Mouse (Mus musculus) CH12.LX (cell line): Measurements from ENCODE around the gene Chmp4b. TPM values are rescaled to one million over a fixed set of nuclear protein-coding genes. Genes with fewer than 3 reads are reported as not detected.

ENCODE experiments used
- DNase-seq: peaks from one replicate; pipeline ENCODE4 v3.0.0-alpha.2; 2013; ENCODE audit errors: extremely low read depth
- H3K27ac ChIP-seq: 2 replicates; pipeline ENCODE4 v1.5.1; 2012; ENCODE audit warnings: low read depth, mild to moderate bottlenecking, control low read depth, moderate library complexity; ENCODE audit not compliant: insufficient read depth
- H3K27me3 ChIP-seq: replicated peaks from 2 replicates; pipeline ENCODE3; 2012; ENCODE audit warnings: inconsistent platforms
- H3K36me3 ChIP-seq, 2 experiments: replicated peaks in 1 of 2; 2 replicates each; pipeline versions ENCODE3 to v1.6.1; 2012; ENCODE audit warnings: inconsistent platforms in 1 of 2, low read length in 1 of 2, mild to moderate bottlenecking in 1 of 2, mixed read lengths in 1 of 2, moderate library complexity in 1 of 2; ENCODE audit not compliant: control insufficient read depth in 1 of 2, insufficient read depth in 1 of 2
- H3K4me1 ChIP-seq, 2 experiments: 2 replicates each; pipeline ENCODE4 v1.6.1; 2012; ENCODE audit warnings: inconsistent platforms in 1 of 2, moderate library complexity in 1 of 2; ENCODE audit not compliant: insufficient read depth in 2 of 2, control insufficient read depth in 1 of 2
- H3K4me2 ChIP-seq: 2 replicates; pipeline ENCODE4 v1.6.1; 2012; ENCODE audit warnings: low read depth, mild to moderate bottlenecking, control low read depth; ENCODE audit not compliant: poor library complexity, insufficient read depth, severe bottlenecking
- H3K4me3 ChIP-seq, 3 experiments: fragments of 150-350 bp in 1 of 3; sonication (generic) in 1 of 3; replicated peaks in 1 of 3; 2 replicates each; pipeline versions ENCODE3 to v1.5.1; 2011 to 2012; ENCODE audit warnings: low read depth in 2 of 3, low read length in 2 of 3, mild to moderate bottlenecking in 2 of 3, moderate library complexity in 2 of 3, control low read depth in 1 of 3, improper control_type of control experiment in 1 of 3, inconsistent platforms in 1 of 3, mixed read lengths in 1 of 3; ENCODE audit not compliant: poor library complexity in 1 of 3
- H3K79me2 ChIP-seq: replicated peaks from 2 replicates; pipeline ENCODE4 v1.6.1; 2012; ENCODE audit warnings: mild to moderate bottlenecking, moderate library complexity; ENCODE audit not compliant: control insufficient read depth, poor library complexity, insufficient read depth, severe bottlenecking; ENCODE audit errors: extremely low read depth
- H3K9ac ChIP-seq: 2 replicates; pipeline ENCODE4 v1.6.1; 2012; ENCODE audit warnings: low read depth, mild to moderate bottlenecking, control low read depth, moderate library complexity; ENCODE audit not compliant: insufficient read depth
- H3K9me3 ChIP-seq: replicated peaks from 2 replicates; pipeline ENCODE3; 2012; ENCODE audit warnings: low read length, inconsistent platforms, mixed read lengths
- CHD1 ChIP-seq: IDR thresholded peaks from 2 replicates; pipeline ENCODE4 v1.6.1; 2012; ENCODE audit warnings: low read depth, low read length, improper control_type of control experiment, inconsistent platforms
- CHD2 ChIP-seq: IDR thresholded peaks from 2 replicates; pipeline ENCODE4 v1.6.1; 2011; ENCODE audit warnings: low read length, improper control_type of control experiment
- CTCF ChIP-seq, 2 experiments: IDR thresholded peaks in 1 of 2; conservative IDR thresholded peaks in 1 of 2; 2 replicates each; pipeline ENCODE4 v1.5.1; 2011 to 2012; ENCODE audit warnings: low read depth in 2 of 2, low read length in 2 of 2, improper control_type of control experiment in 1 of 2, inconsistent platforms in 1 of 2, mild to moderate bottlenecking in 1 of 2, moderate library complexity in 1 of 2
- E2F4 ChIP-seq: IDR thresholded peaks from 2 replicates; pipeline ENCODE4 v1.6.1; 2011; ENCODE audit warnings: low read depth, low read length, improper control_type of control experiment; ENCODE audit not compliant: insufficient replicate concordance
- EP300 ChIP-seq: IDR thresholded peaks from 2 replicates; pipeline ENCODE4 v1.6.1; 2011; ENCODE audit warnings: low read length, improper control_type of control experiment
- ETS1 ChIP-seq: conservative IDR thresholded peaks from 2 replicates; pipeline ENCODE4 v1.6.1; 2012; ENCODE audit warnings: low read depth, mild to moderate bottlenecking, inconsistent platforms, low read length, improper control_type of control experiment, moderate library complexity
- HCFC1 ChIP-seq: IDR thresholded peaks from 2 replicates; pipeline ENCODE4 v1.6.1; 2012; ENCODE audit warnings: low read depth, mild to moderate bottlenecking, inconsistent platforms, low read length, improper control_type of control experiment
- IRF4 ChIP-seq: IDR thresholded peaks from 2 replicates; pipeline ENCODE4 v1.6.1; 2014; ENCODE audit warnings: low read depth, mild to moderate bottlenecking, inconsistent platforms, low read length, improper control_type of control experiment
- KAT2A ChIP-seq: IDR thresholded peaks from 2 replicates; pipeline ENCODE4 v1.6.1; 2012; ENCODE audit warnings: low read length, improper control_type of control experiment, inconsistent platforms; ENCODE audit not compliant: insufficient replicate concordance
- MAX ChIP-seq: IDR thresholded peaks from 2 replicates; pipeline ENCODE4 v1.6.1; 2011; ENCODE audit warnings: low read length, improper control_type of control experiment
- MAZ ChIP-seq: IDR thresholded peaks from 2 replicates; pipeline ENCODE4 v1.6.1; 2012; ENCODE audit warnings: low read depth, mild to moderate bottlenecking, inconsistent platforms, low read length, improper control_type of control experiment, moderate library complexity
- MEF2A ChIP-seq: IDR thresholded peaks from 2 replicates; pipeline ENCODE4 v1.6.1; 2014; ENCODE audit warnings: low read depth, mild to moderate bottlenecking, inconsistent platforms, low read length, improper control_type of control experiment, borderline replicate concordance
- MXI1 ChIP-seq: IDR thresholded peaks from 2 replicates; pipeline ENCODE4 v1.6.1; 2011; ENCODE audit warnings: mild to moderate bottlenecking, low read depth, low read length, improper control_type of control experiment
- MYC ChIP-seq: IDR thresholded peaks from 2 replicates; pipeline ENCODE4 v1.6.1; 2011; ENCODE audit warnings: low read depth, mild to moderate bottlenecking, improper control_type of control experiment, low read length
- NRF1 ChIP-seq: IDR thresholded peaks from 2 replicates; pipeline ENCODE4 v1.6.1; 2014; ENCODE audit warnings: low read depth, mild to moderate bottlenecking, inconsistent platforms, low read length, improper control_type of control experiment, moderate library complexity
- POLR2A ChIP-seq: IDR thresholded peaks from 2 replicates; pipeline ENCODE4 v1.6.1; 2011; ENCODE audit warnings: low read depth, mild to moderate bottlenecking, improper control_type of control experiment, low read length
- POLR2AphosphoS2 ChIP-seq: IDR thresholded peaks from 2 replicates; pipeline ENCODE4 v1.6.1; 2011; ENCODE audit warnings: low read depth, low read length, improper control_type of control experiment
- RAD21 ChIP-seq: IDR thresholded peaks from 2 replicates; pipeline ENCODE4 v1.6.1; 2011; ENCODE audit warnings: low read depth, mild to moderate bottlenecking, low read length, improper control_type of control experiment, moderate library complexity
- SIN3A ChIP-seq: IDR thresholded peaks from 2 replicates; pipeline ENCODE4 v1.6.1; 2012; ENCODE audit warnings: low read length, improper control_type of control experiment, inconsistent platforms
- SMC3 ChIP-seq: IDR thresholded peaks from 2 replicates; pipeline ENCODE4 v1.6.1; 2011; ENCODE audit warnings: low read depth, low read length, improper control_type of control experiment
- TBP ChIP-seq: conservative IDR thresholded peaks from 2 replicates; pipeline ENCODE4 v1.6.1; 2011; ENCODE audit warnings: low read depth, low read length, improper control_type of control experiment
- TCF12 ChIP-seq: IDR thresholded peaks from 2 replicates; pipeline ENCODE4 v1.6.1; 2014; ENCODE audit warnings: low read depth, mild to moderate bottlenecking, inconsistent platforms, low read length, improper control_type of control experiment
- USF1 ChIP-seq: IDR thresholded peaks from 2 replicates; pipeline ENCODE4 v1.6.1; 2014; ENCODE audit warnings: low read depth, mild to moderate bottlenecking, inconsistent platforms, low read length, improper control_type of control experiment
- USF2 ChIP-seq: conservative IDR thresholded peaks from 2 replicates; pipeline ENCODE4 v1.6.1; 2011; ENCODE audit warnings: low read depth, low read length, improper control_type of control experiment
- ZKSCAN1 ChIP-seq: IDR thresholded peaks from 2 replicates; pipeline ENCODE4 v1.6.1; 2012; ENCODE audit warnings: low read depth, inconsistent platforms, low read length, improper control_type of control experiment, borderline replicate concordance
- dilution Hi-C: fragments of 300-500 bp; cut with MboI; formaldehyde crosslinking; loops from 2 replicates; pipeline ENCODE4 v1.14.3; 2020; ENCODE audit warnings: low sequenced_read_pairs; ENCODE audit not compliant: extremely low pct_unique_long_range_greater_than_20kb, extremely low pct_ligation_motif_present
- in situ Hi-C: fragments of 300-500 bp; cut with MboI; formaldehyde crosslinking; loops from 3 replicates; pipeline ENCODE4 v1.14.3; 2019; ENCODE audit warnings: low sequenced_read_pairs, low pct_ligation_motif_present, low pct_unique_long_range_greater_than_20kb, mixed read lengths
- polyA plus RNA-seq: library from polyadenylated mRNA; unstranded; fragments of >175 nt; gene quantifications from 2 replicates; pipeline ENCODE4 v1.2.1, GENCODE M21; 2012; ENCODE audit warnings: low read depth; ENCODE audit not compliant: insufficient read length
- total RNA-seq, 2 experiments: library from RNA; depleted of rRNA; stranded (reverse); fragments of 300-350 nt in 1 of 2; fragments of >200 nt in 1 of 2; gene quantifications; 2 replicates each; pipeline ENCODE4 v1.2.3; 2012 to 2014

Gene Chmp4b
- total and polyA plus RNA-seq, 3 experiments: 105 to 152 (median 113) TPM

GRCm38 (mm10) chr2:154603638-154604153 lies 47.8 kb upstream of the Chmp4b start, which contains the start of gene Pxmp4:
TSS of gene Pxmp4 (minus strand) at chr2:154603708.
- no peak within 1 kb of the TSS for H3K27ac ChIP-seq
- peak within 1 kb of the TSS; percentile 76 to 89 (median 79) for H3K4me3 ChIP-seq
- H3K4me1 ChIP-seq: peaks cover 12 to 16% of the 10 kb centered on the region in 2 experiments
- in situ Hi-C loops: no loop called here
- DNase-seq: peak; percentile 99
- TF ChIP-seq SIN3A (peak; percentile 84), ZKSCAN1 (no peak), MXI1 (peak; percentile 18; the same call in 1 of the 2 replicates), CHD1 (no peak), HCFC1 (peak; percentile 15; the same call in 1 of the 2 replicates), TBP (peak; percentile 78), POLR2A (peak; percentile 70), TCF12 (peak; percentile 51; the same call in 1 of the 2 replicates), E2F4 (no peak), SMC3 (no peak), MYC (peak; percentile 40; the same call in 1 of the 2 replicates), CHD2 (peak; percentile 93), NRF1 (0 out of 2 replicates have a peak, but pooled peaks have one; percentile 13), IRF4 (no peak), MAZ (no peak)
- H3K9me3 ChIP-seq: no peaks in the 10 kb centered on the region
- dilution Hi-C loops: no loop called here
- H3K36me3 ChIP-seq: peaks cover 0 to 2% of the 10 kb centered on the region in 2 experiments
- peaks cover 17% of the 10 kb centered on the region for H3K27me3 ChIP-seq
- peak within 1 kb of the TSS; percentile 53 for H3K9ac ChIP-seq
- H3K4me2 ChIP-seq: peak within 1 kb of the TSS; percentile 98
- no peaks in the 10 kb centered on the region for H3K79me2 ChIP-seq

- DNase-seq: no peak
- Histone ChIP-seq H3K4me1 (peaks cover 14 to 16% of the 10 kb centered on the region in 2 experiments), H3K4me2 (peak overlapping the region; percentile 98), H3K9ac (peak overlapping the region; percentile 53), H3K9me3 (no peaks in the 10 kb centered on the region), H3K27ac (no peak overlapping the region), H3K36me3 (peaks cover 0 to 2% of the 10 kb centered on the region in 2 experiments), H3K79me2 (no peaks in the 10 kb centered on the region), H3K4me3 (peak overlapping the region; percentile 41 to 76 (median 54)), H3K27me3 (peaks cover 22% of the 10 kb centered on the region)
- no peak for TF ChIP-seq E2F4
- no peak for TF ChIP-seq CHD2
- TF ChIP-seq USF1: no peak
- TF ChIP-seq ZKSCAN1: no peak
- TF ChIP-seq NRF1: no peak
- TF ChIP-seq RAD21: no peak
- no peak for TF ChIP-seq CTCF (conservative IDR thresholded peaks at IDR 0.05 in 1 of 2, IDR thresholded peaks at IDR 0.05 in 1 of 2; ENCODE audit: low read depth in 2 of 2, low read length in 2 of 2)
- TF ChIP-seq MEF2A: no peak
- no peak for TF ChIP-seq KAT2A
- no peak for TF ChIP-seq TCF12
- no peak for TF ChIP-seq ETS1
- no peak for TF ChIP-seq EP300
- no peak for TF ChIP-seq POLR2AphosphoS2
- TF ChIP-seq HCFC1: no peak
- TF ChIP-seq MAX: no peak
- TF ChIP-seq SIN3A: no peak
- no peak for TF ChIP-seq IRF4
- TF ChIP-seq USF2: no peak
- in situ Hi-C loops: no loop called here
- dilution Hi-C loops: no loop called here
Observed at GRCm38 (mm10) chr2:154604156-154604555, 47.3 kb upstream of the Chmp4b start.
